Mouse (Mus musculus) urinary bladder, postnatal 0 days (tissue): ENCODE measurements around the gene Bloc1s6. TPM values are rescaled to one million over a fixed set of nuclear protein-coding genes. Genes with fewer than 3 reads are reported as not detected.

Experiments
- polyA plus RNA-seq: library from polyadenylated mRNA; unstranded; fragments of >200 nt; fragmentation: Nextera tagmentation; extraction: Ambion mirVana; gene quantifications from 2 replicates; pipeline ENCODE4 v1.2.1, GENCODE M21; 2015

The Bloc1s6 gene
- 28.3 and 30.4 TPM in 2 replicates for polyA plus RNA-seq

DNA sequence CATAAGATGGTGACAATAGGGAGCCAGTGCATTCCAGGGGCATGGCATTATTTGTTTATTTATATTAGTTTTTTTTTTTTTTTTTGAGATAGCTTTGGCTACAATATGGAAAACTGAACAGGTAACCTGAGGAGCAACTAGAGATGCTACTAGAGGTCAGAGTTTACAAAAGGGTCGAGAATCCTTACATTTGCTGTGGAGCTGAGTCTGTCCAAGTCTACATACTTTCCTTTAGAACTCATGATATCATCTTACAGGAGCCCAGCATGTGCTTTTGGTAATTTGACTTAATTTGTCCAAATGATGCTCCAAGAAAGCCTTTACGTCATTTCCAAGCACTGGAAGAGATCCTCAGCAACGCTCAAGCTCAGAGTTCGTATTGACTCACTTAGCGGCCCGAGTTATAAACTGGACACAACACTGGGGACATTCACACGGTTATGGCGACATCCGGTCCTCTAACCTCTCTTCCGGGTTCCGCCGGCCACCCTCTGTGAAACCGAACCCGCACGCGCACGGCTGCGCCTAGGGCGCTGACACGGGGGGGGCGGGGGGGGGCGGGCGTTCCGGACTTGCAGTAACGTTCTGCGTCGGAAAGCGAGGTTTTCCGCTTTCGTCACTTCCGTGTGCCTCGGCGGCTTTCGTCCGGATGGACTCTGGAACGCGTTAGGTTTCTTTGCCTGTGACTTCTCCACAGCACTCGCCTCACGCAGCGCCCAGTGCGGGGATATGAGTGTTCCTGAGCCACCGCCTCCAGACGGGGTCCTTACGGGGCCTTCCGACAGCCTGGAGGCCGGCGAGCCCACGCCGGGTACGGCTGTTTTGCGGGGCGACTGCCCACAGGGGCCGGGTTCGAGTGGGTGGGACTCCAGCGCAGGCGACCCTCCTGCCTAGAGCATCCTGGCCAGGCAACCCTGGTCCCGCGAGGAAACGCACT lies at the start of gene Bloc1s6:
Gene Bloc1s6, plus strand, starts transcription at position 610 of the 937 bp plus-strand sequence.

DNA sequence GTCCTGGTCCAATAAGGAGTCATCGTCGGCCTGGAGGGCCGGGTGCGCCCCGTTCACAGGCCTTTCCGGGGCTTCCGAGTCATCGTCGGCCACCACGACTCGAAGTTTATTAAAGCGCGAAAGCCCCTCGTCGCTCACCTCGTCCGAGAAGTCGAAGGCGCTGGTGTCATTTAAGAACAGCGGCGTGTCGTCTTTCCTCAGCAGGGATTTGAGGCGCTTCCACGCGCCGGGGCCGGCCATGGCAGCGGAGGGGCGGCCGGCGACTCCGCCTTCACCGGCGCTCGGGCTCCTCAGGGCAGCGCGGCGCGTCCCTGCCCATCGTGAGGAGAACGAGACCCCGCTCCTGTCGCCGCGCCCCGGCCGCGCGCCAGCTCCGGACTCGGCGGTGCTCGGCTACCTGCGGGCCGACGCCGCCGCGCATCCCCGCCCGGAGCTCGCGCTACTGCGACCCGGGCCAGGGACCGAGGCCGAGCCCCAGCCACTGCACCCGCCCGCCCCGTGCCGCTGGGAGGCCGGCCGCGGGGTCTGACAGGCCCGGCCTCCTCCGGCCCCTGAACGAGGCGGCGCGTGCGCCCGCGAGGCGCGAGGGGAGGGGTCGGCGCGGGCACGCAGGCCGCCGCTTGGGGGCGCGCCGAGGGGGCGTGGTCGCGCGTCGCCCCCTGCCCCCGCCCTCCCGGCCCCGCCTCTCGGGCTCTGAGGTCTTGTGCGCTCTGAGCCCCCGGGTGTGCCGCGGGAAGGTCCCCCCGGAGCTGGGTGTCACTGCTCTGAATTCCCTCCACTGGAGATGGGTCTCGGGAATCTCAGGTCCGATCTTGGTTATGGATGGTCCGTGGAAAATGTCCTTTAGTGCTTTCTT lies 35.9 kb upstream of the Bloc1s6 start, which contains the start of gene Slc30a4:
Gene Slc30a4, minus strand, starts transcription at position 483 of the 856 bp plus-strand sequence.

DNA sequence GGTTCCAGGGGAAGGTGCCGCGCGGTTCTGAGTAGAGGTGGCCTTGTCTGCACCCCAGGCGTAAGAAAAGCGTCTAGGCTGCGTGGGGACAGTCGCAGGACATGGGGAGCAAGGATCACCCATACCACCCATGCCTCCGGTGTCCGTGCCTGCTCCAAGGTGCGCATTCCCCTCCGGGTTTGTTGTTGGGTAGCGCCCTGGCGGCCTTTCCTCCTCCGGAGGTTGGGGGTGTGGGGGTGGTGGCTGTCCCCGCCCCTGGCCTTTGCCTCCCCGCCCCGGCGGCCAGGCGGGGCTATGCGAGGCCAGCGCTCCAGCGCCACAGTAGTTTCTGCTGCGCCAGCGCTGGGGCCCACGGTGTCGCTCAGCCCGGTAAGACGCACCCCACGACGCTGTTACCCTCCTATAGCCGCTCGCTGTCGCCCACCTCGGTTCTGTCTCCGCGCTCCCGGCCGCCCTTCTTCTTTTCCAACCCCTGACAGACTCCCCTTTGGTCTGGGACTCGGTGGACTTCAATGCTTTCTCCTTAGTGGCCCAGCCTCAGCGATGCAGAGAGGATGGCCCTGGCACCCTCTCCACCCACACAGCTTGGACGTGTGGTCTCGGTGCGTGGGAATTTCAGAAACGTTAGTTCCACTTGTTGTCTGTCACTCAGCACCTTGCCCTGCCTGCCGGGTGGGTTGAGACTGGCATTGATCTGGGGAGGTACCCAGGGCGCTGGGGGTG lies 26.9 kb downstream of the Bloc1s6 start, which contains the start of gene Sqor:
Gene Sqor, plus strand, starts transcription at position 167 of the 723 bp plus-strand sequence.

Other genes with a start within 250 kb of the Bloc1s6 start
- gene Gatm, start 127.2 kb upstream of the Bloc1s6 start, polyA plus RNA-seq, result 7.5 and 17.5 TPM in 2 replicates
- 2.4 and 22.0 TPM in 2 replicates for gene AA467197, start 101.5 kb upstream of the Bloc1s6 start, polyA plus RNA-seq
- 6.0 and 7.3 TPM in 2 replicates for gene Slc30a4, start 35.8 kb upstream of the Bloc1s6 start, polyA plus RNA-seq
- 116 and 123 TPM in 2 replicates for gene Sqor, start 26.7 kb downstream of the Bloc1s6 start, polyA plus RNA-seq